Mouse (Mus musculus) ES-E14 (cell line): ENCODE measurements around the gene Sipa1l3. TPM values are rescaled to one million over a fixed set of nuclear protein-coding genes. Genes with fewer than 3 reads are reported as not detected.
A peak's percentile ranks its signal among the peaks of the same experiment; 100 is the strongest.

Experiments
- DNase-seq: peaks from one replicate; pipeline ENCODE4 v3.0.0-alpha.2; 2013; ENCODE audit warnings: low read depth, low spot score
- H3K27ac ChIP-seq: 2 replicates; pipeline ENCODE4 v1.5.1; 2012; ENCODE audit warnings: low read depth, mild to moderate bottlenecking, low read length, moderate library complexity, mixed read lengths; ENCODE audit not compliant: poor library complexity, insufficient read depth, severe bottlenecking
- H3K36me3 ChIP-seq: 2 replicates; pipeline ENCODE4 v1.6.1; 2012; ENCODE audit warnings: mild to moderate bottlenecking, low read length, moderate library complexity, mixed read lengths; ENCODE audit not compliant: control insufficient read depth, poor library complexity, insufficient read depth, severe bottlenecking
- H3K4me1 ChIP-seq, 2 experiments: fragments of 150-350 bp in 1 of 2; sonication (generic) in 1 of 2; 2 replicates each; pipeline ENCODE4 v1.6.1; 2012; ENCODE audit warnings: low read length in 2 of 2, mild to moderate bottlenecking in 1 of 2, mixed read lengths in 1 of 2; ENCODE audit not compliant: control insufficient read depth in 2 of 2, insufficient read depth in 2 of 2, poor library complexity in 1 of 2
- H3K4me3 ChIP-seq, 2 experiments: fragments of 150-350 bp in 1 of 2; sonication (generic) in 1 of 2; 2 replicates each; pipeline ENCODE4 v1.5.1; 2012; ENCODE audit warnings: low read length in 2 of 2, low read depth in 1 of 2, mild to moderate bottlenecking in 1 of 2, mixed read lengths in 1 of 2; ENCODE audit not compliant: insufficient read depth in 1 of 2, poor library complexity in 1 of 2, severe bottlenecking in 1 of 2
- H3K9ac ChIP-seq: 2 replicates; pipeline ENCODE4 v1.6.1; 2012; ENCODE audit warnings: low read depth, mild to moderate bottlenecking, low read length, mixed read lengths; ENCODE audit not compliant: poor library complexity, insufficient read depth, severe bottlenecking
- H3K9me3 ChIP-seq: fragments of 150-350 bp; sonication (generic); 2 replicates; pipeline ENCODE4 v1.6.1; 2012; ENCODE audit warnings: low read depth, mild to moderate bottlenecking, low read length; ENCODE audit not compliant: control insufficient read depth, insufficient read depth
- CHD2 ChIP-seq: IDR thresholded peaks from 2 replicates; pipeline ENCODE4 v1.6.1; 2014; ENCODE audit warnings: mild to moderate bottlenecking, low read depth, low read length, inconsistent platforms
- HCFC1 ChIP-seq: IDR thresholded peaks from 2 replicates; pipeline ENCODE4 v1.6.1; 2012; ENCODE audit warnings: low read length, inconsistent platforms, borderline replicate concordance; ENCODE audit not compliant: insufficient read depth
- MAFK ChIP-seq: IDR thresholded peaks from 2 replicates; pipeline ENCODE4 v1.6.1; 2014; ENCODE audit warnings: mild to moderate bottlenecking, low read depth, low read length, inconsistent platforms; ENCODE audit not compliant: insufficient read depth
- ZC3H11A ChIP-seq: IDR thresholded peaks from 2 replicates; pipeline ENCODE4 v1.6.1; 2012; ENCODE audit warnings: low read depth, mild to moderate bottlenecking, inconsistent platforms, low read length, borderline replicate concordance
- ZNF384 ChIP-seq: IDR thresholded peaks from 2 replicates; pipeline ENCODE4 v1.6.1; 2012; ENCODE audit warnings: low read depth, low read length, inconsistent platforms
- in situ Hi-C, 2 experiments: fragments of 600-800 bp; cut with MboI; formaldehyde crosslinking; loops; one replicate each; pipeline ENCODE4 v1.15.1; 2025; ENCODE audit warnings: low sequenced_read_pairs in 2 of 2, inconsistent platforms in 1 of 2; ENCODE audit not compliant: unreplicated experiment in 2 of 2
- total RNA-seq: library from RNA; depleted of rRNA; stranded (reverse); fragments of 300-350 nt; gene quantifications from 2 replicates; pipeline ENCODE4 v1.2.3, GENCODE M21; 2012; rRNA removed

Sipa1l3 gene
- total RNA-seq = 27.5 and 33.2 TPM in 2 replicates

- TF ChIP-seq ZC3H11A = no peak
- TF ChIP-seq ZNF384 = no peak
- no peak for TF ChIP-seq CHD2
- no peak for TF ChIP-seq MAFK
- peak; percentile 99 for TF ChIP-seq HCFC1
- peaks cover 5 to 9% of the 10 kb centered on the region in 2 experiments; a peak in 3 of 4 replicates for H3K4me1 ChIP-seq
- in situ Hi-C loops = no loop called here
Observed at GRCm38 (mm10) chr7:29518421-29519210, at the start of gene Sipa1l3. Gene Sipa1l3, minus strand, starts transcription at chr7:29518641.

GRCm38 (mm10) chr7:29563006-29563405 is 44.6 kb upstream of the Sipa1l3 start:
- no peaks in the 10 kb centered on the region for H3K4me1 ChIP-seq
- TF ChIP-seq ZNF384 (no peak), CHD2 (no peak), MAFK (no peak), ZC3H11A (no peak), HCFC1 (no peak)
- H3K9me3 ChIP-seq = no peaks in the 10 kb centered on the region
- H3K27ac ChIP-seq = no peak overlapping the region
- no peak for DNase-seq
- in situ Hi-C loops = no loop called here
- H3K4me3 ChIP-seq = no peak overlapping the region
- no peak overlapping the region for H3K9ac ChIP-seq
- H3K36me3 ChIP-seq = no peaks in the 10 kb centered on the region

More at GRCm38 (mm10) chr7:29518421-29519210, at the start of gene Sipa1l3:
- Histone ChIP-seq H3K4me3 (peak within 1 kb of the TSS; percentile 97 to 98), H3K9me3 (no peaks in the 10 kb centered on the region), H3K9ac (peak within 1 kb of the TSS; percentile 88), H3K36me3 (peaks cover 3% of the 10 kb centered on the region; the same call in 1 of the 2 replicates), H3K27ac (peak within 1 kb of the TSS; percentile 82)
- peak; percentile 94 for DNase-seq

- TF ChIP-seq ZC3H11A (no peak), ZNF384 (no peak), CHD2 (no peak)
- Histone ChIP-seq H3K9ac (no peak overlapping the region), H3K9me3 (no peaks in the 10 kb centered on the region), H3K36me3 (no peaks in the 10 kb centered on the region), H3K4me3 (no peak overlapping the region), H3K27ac (no peak overlapping the region), H3K4me1 (no peaks in the 10 kb centered on the region)
- no peak for DNase-seq
- in situ Hi-C loops = no loop called here
Observed at GRCm38 (mm10) chr7:29561046-29561445, 42.6 kb upstream of the Sipa1l3 start.

GRCm38 (mm10) chr7:29559290-29559689 is 40.8 kb upstream of the Sipa1l3 start:
- no peaks in the 10 kb centered on the region for H3K9me3 ChIP-seq
- DNase-seq = peak; percentile 40
- in situ Hi-C loops = no loop called here
- no peak overlapping the region for H3K4me3 ChIP-seq
- no peaks in the 10 kb centered on the region for H3K36me3 ChIP-seq
- TF ChIP-seq MAFK (no peak), ZC3H11A (peak; percentile 41; the same call in 1 of the 2 replicates)
- H3K27ac ChIP-seq = no peak overlapping the region
- H3K4me1 ChIP-seq = peaks cover 0 to 4% of the 10 kb centered on the region in 2 experiments; a peak in 1 of 4 replicates
- H3K9ac ChIP-seq = no peak overlapping the region

GRCm38 (mm10) chr7:29558744-29559143 is 40.3 kb upstream of the Sipa1l3 start:
- no peak for TF ChIP-seq CHD2
- TF ChIP-seq HCFC1 = no peak
- no peak overlapping the region for H3K9ac ChIP-seq
- no peak overlapping the region for H3K4me3 ChIP-seq
- H3K27ac ChIP-seq = no peak overlapping the region
- in situ Hi-C loops = no loop called here
- no peaks in the 10 kb centered on the region for H3K36me3 ChIP-seq
- H3K4me1 ChIP-seq = peaks cover 0 to 4% of the 10 kb centered on the region in 2 experiments; a peak in 1 of 4 replicates
- no peaks in the 10 kb centered on the region for H3K9me3 ChIP-seq
- DNase-seq = no peak
